Mouse (Mus musculus) layer of hippocampus, adult 6 months (tissue): ENCODE results near the gene Slco1a1. TPM values are rescaled to one million over a fixed set of nuclear protein-coding genes. Genes with fewer than 3 reads are reported as not detected.

Experiments
- long read RNA-seq, 2 experiments: library from polyadenylated mRNA; unstranded; transcript quantifications; one replicate each; pipeline ENCODE4 v2.0.0; 2019 to 2020
- polyA plus RNA-seq: library from polyadenylated mRNA; unstranded; fragments of <200 nt; fragmentation: Nextera tagmentation; gene quantifications from 2 replicates; pipeline ENCODE4 v1.2.3, GENCODE M21; 2021

Slco1a1 gene
- not detected in 2 replicates for polyA plus RNA-seq
- long read RNA-seq, experiment 1 = 0 reads
- long read RNA-seq, experiment 2 = 0 reads

GRCm38 (mm10) chr6:141946862-141947261 is at the start of gene Slco1a1:
Gene Slco1a1 (minus strand): TSS chr6:141946962.

Other genes starting within 250 kb of the Slco1a1 start
- not detected in 2 replicates for gene Gm5724, start 173.2 kb downstream of the Slco1a1 start, polyA plus RNA-seq
- 21.8 and 22.8 TPM in 2 replicates for gene Slco1a4, start 90.8 kb downstream of the Slco1a1 start, polyA plus RNA-seq
- gene Gm6614, start 64.5 kb upstream of the Slco1a1 start, polyA plus RNA-seq = not detected in 2 replicates